Mouse (Mus musculus) forebrain, embryonic 11.5 days (tissue): Measurements from ENCODE around the gene Rtl9. TPM values are rescaled to one million over a fixed set of nuclear protein-coding genes. Genes with fewer than 3 reads are reported as not detected.

Source experiments
- ATAC-seq: fragments of 200-750 bp; cut with Nextera tagmentation; replicated peaks from 2 replicates; pipeline ENCODE4 v1.8.0; 2017; ENCODE audit warnings: moderate TSS enrichment; ENCODE audit not compliant: low FRiP score
- DNase-seq: peaks from one replicate; pipeline ENCODE4 v3.0.0-alpha.2; 2017; ENCODE audit warnings: low spot score
- H3K27ac ChIP-seq: fragments of 300-500 bp; sonication (generic); 2 replicates; pipeline ENCODE4 v1.5.1; 2014; ENCODE audit warnings: low read depth, low read length
- H3K27me3 ChIP-seq: fragments of 300-500 bp; sonication (generic); 2 replicates; pipeline ENCODE4 v1.6.1; 2014; ENCODE audit warnings: mild to moderate bottlenecking, low read length, mixed read lengths; ENCODE audit not compliant: control insufficient read depth, insufficient read depth
- H3K36me3 ChIP-seq: fragments of 300-500 bp; sonication (generic); 2 replicates; pipeline ENCODE4 v1.6.1; 2014; ENCODE audit warnings: mild to moderate bottlenecking, low read length, moderate library complexity, mixed read lengths; ENCODE audit not compliant: control insufficient read depth, insufficient read depth
- H3K4me1 ChIP-seq: fragments of 300-500 bp; sonication (generic); replicated peaks from 2 replicates; pipeline ENCODE4 v1.6.1; 2014; ENCODE audit warnings: low read length, mixed read lengths; ENCODE audit not compliant: control insufficient read depth, insufficient read depth
- H3K4me2 ChIP-seq: fragments of 300-500 bp; sonication (generic); 2 replicates; pipeline ENCODE4 v1.6.1; 2014; ENCODE audit warnings: low read depth, mild to moderate bottlenecking, low read length, moderate library complexity, mixed read lengths; ENCODE audit not compliant: severe bottlenecking
- H3K4me3 ChIP-seq: fragments of 300-500 bp; sonication (generic); 2 replicates; pipeline ENCODE4 v1.5.1; 2014; ENCODE audit warnings: low read depth, low read length
- H3K9ac ChIP-seq: fragments of 300-500 bp; sonication (generic); 2 replicates; pipeline ENCODE4 v1.6.1; 2014; ENCODE audit warnings: low read length
- H3K9me3 ChIP-seq: fragments of 300-500 bp; sonication (generic); 2 replicates; pipeline ENCODE4 v1.6.1; 2016; ENCODE audit warnings: low read length, mixed read lengths; ENCODE audit not compliant: control insufficient read depth
- WGBS: fragments of 180-500 bp; shearing (Covaris S2); extraction: QIAGEN DNeasy Blood & Tissue Kit; methylation state at CpG from one replicate; pipeline ENCODE4 v1.1.7; 2014; 5-methylcytosine and 5-hydroxymethylcytosine counted together
- polyA plus RNA-seq: library from polyadenylated mRNA; unstranded; fragments of >200 nt; fragmentation: Nextera tagmentation; extraction: Ambion mirVana; gene quantifications from 2 replicates; pipeline ENCODE4 v1.2.1, GENCODE M21; 2014

Gene Rtl9
- polyA plus RNA-seq, 1 experiment from 2014 or later = 0.09 TPM

GRCm38 (mm10) chrX:143067115-143067514 is 32.3 kb upstream of the Rtl9 start:
- DNase-seq (no peak), ATAC-seq (no peak)
- WGBS = 88% methylated on average over 1 of the region's 1 CpGs
- H3K4me1 ChIP-seq = no peaks in the 10 kb centered on the region
- no peak overlapping the region for H3K9ac ChIP-seq
- H3K4me2 ChIP-seq = no peak overlapping the region
- no peaks in the 10 kb centered on the region for H3K9me3 ChIP-seq
- no peak overlapping the region for H3K4me3 ChIP-seq
- H3K27me3 ChIP-seq = peaks cover 4% of the 10 kb centered on the region; the same call in 1 of the 2 replicates
- no peak overlapping the region for H3K27ac ChIP-seq
- no peaks in the 10 kb centered on the region for H3K36me3 ChIP-seq

GRCm38 (mm10) chrX:143067576-143067975 is 31.8 kb upstream of the Rtl9 start:
- peaks cover 4% of the 10 kb centered on the region for H3K27me3 ChIP-seq
- no peak overlapping the region for H3K4me3 ChIP-seq
- H3K4me1 ChIP-seq = no peaks in the 10 kb centered on the region
- 81% methylated on average over 5 of the region's 5 CpGs for WGBS
- H3K4me2 ChIP-seq = no peak overlapping the region
- H3K36me3 ChIP-seq = no peaks in the 10 kb centered on the region
- DNase-seq (no peak), ATAC-seq (no peak)
- H3K9ac ChIP-seq = no peak overlapping the region
- H3K27ac ChIP-seq = no peak overlapping the region
- H3K9me3 ChIP-seq = no peaks in the 10 kb centered on the region

- H3K4me2 ChIP-seq = peak overlapping the region; percentile 42
- DNase-seq = no peak
- H3K4me1 ChIP-seq = 0 out of 2 replicates have a peak, but pooled peaks cover 2% of the 10 kb centered on the region
- H3K27me3 ChIP-seq = peaks cover 10% of the 10 kb centered on the region; the same call in 1 of the 2 replicates
- ATAC-seq = peak; percentile 55
- peak overlapping the region; percentile 4 for H3K9ac ChIP-seq
- no peak overlapping the region for H3K27ac ChIP-seq
- WGBS = 19% methylated on average over 21 of the region's 23 CpGs
- no peaks in the 10 kb centered on the region for H3K36me3 ChIP-seq
- H3K4me3 ChIP-seq = peak overlapping the region; percentile 9; the same call in 1 of the 2 replicates
- H3K9me3 ChIP-seq = no peaks in the 10 kb centered on the region
Measured at GRCm38 (mm10) chrX:143080458-143081336, 18.7 kb upstream of the Rtl9 start.

- Histone ChIP-seq H3K9me3 (no peaks in the 10 kb centered on the region), H3K4me1 (0 out of 2 replicates have a peak, but pooled peaks cover 2% of the 10 kb centered on the region), H3K27ac (no peak overlapping the region), H3K4me3 (no peak overlapping the region), H3K9ac (no peak overlapping the region), H3K27me3 (peaks cover 8% of the 10 kb centered on the region; the same call in 1 of the 2 replicates), H3K36me3 (no peaks in the 10 kb centered on the region), H3K4me2 (no peak overlapping the region)
- DNase-seq = no peak
- ATAC-seq = no peak
- 89% methylated on average over 1 of the region's 1 CpGs for WGBS
Measured at GRCm38 (mm10) chrX:143082732-143083131, 16.7 kb upstream of the Rtl9 start.

- Histone ChIP-seq H3K9ac (no peak overlapping the region), H3K27ac (no peak overlapping the region), H3K9me3 (no peaks in the 10 kb centered on the region), H3K36me3 (no peaks in the 10 kb centered on the region), H3K4me2 (no peak overlapping the region), H3K4me3 (no peak overlapping the region), H3K27me3 (peaks cover 2% of the 10 kb centered on the region; the same call in 1 of the 2 replicates), H3K4me1 (no peaks in the 10 kb centered on the region)
- DNase-seq = no peak
- ATAC-seq = no peak
- WGBS = 65% methylated on average over 5 of the region's 7 CpGs
Measured at GRCm38 (mm10) chrX:143088225-143088624, 11.2 kb upstream of the Rtl9 start.

- Histone ChIP-seq H3K36me3 (no peaks in the 10 kb centered on the region), H3K27me3 (peaks cover 2% of the 10 kb centered on the region; the same call in 1 of the 2 replicates), H3K9ac (no peak overlapping the region), H3K4me1 (no peaks in the 10 kb centered on the region), H3K4me2 (no peak overlapping the region), H3K27ac (no peak overlapping the region), H3K4me3 (no peak overlapping the region), H3K9me3 (no peaks in the 10 kb centered on the region)
- ATAC-seq = no peak
- 60% methylated on average over 6 of the region's 6 CpGs for WGBS
- no peak for DNase-seq
Measured at GRCm38 (mm10) chrX:143090904-143091588, 8.3 kb upstream of the Rtl9 start.

GRCm38 (mm10) chrX:143097551-143097950 is 1.8 kb upstream of the Rtl9 start:
- Histone ChIP-seq H3K9me3 (no peaks in the 10 kb centered on the region), H3K4me3 (no peak overlapping the region), H3K27me3 (peaks cover 2% of the 10 kb centered on the region; the same call in 1 of the 2 replicates), H3K4me2 (no peak overlapping the region), H3K4me1 (no peaks in the 10 kb centered on the region), H3K36me3 (no peaks in the 10 kb centered on the region), H3K27ac (no peak overlapping the region), H3K9ac (no peak overlapping the region)
- ATAC-seq (no peak), DNase-seq (no peak)
- 81% methylated on average over 6 of the region's 6 CpGs for WGBS

- H3K27ac ChIP-seq = no peak overlapping the region
- DNase-seq = no peak
- H3K27me3 ChIP-seq = peaks cover 2% of the 10 kb centered on the region; the same call in 1 of the 2 replicates
- ATAC-seq = no peak
- H3K4me2 ChIP-seq = no peak overlapping the region
- H3K36me3 ChIP-seq = no peaks in the 10 kb centered on the region
- H3K4me3 ChIP-seq = no peak overlapping the region
- 97% methylated on average over 5 of the region's 5 CpGs for WGBS
- H3K9me3 ChIP-seq = no peaks in the 10 kb centered on the region
- H3K9ac ChIP-seq = no peak overlapping the region
- H3K4me1 ChIP-seq = no peaks in the 10 kb centered on the region
Measured at GRCm38 (mm10) chrX:143103146-143103545, 3.8 kb downstream of the Rtl9 start.
